Mouse (Mus musculus) lung, adult 2 months (tissue): ENCODE results near the gene Plppr3.

Experiments used
- CTCF ChIP-seq: fragments of 200-500 bp; IDR thresholded peaks from 2 replicates; pipeline ENCODE4 v1.5.1; 2011; ENCODE audit warnings: mild to moderate bottlenecking, low read length, control low read depth; ENCODE audit not compliant: insufficient read depth
- POLR2A ChIP-seq: fragments of 200-500 bp; IDR thresholded peaks from 2 replicates; pipeline ENCODE4 v1.6.1; 2011; ENCODE audit warnings: low read depth, mild to moderate bottlenecking, control low read depth, low read length, borderline replicate concordance; ENCODE audit errors: extremely low read depth

- no peak for TF ChIP-seq CTCF
- no peak for TF ChIP-seq POLR2A
Observed at GRCm38 (mm10) chr10:79818225-79818624, 56.2 kb downstream of the Plppr3 start.
